Mouse (Mus musculus) embryo, embryonic 9.5 days (tissue): ENCODE measurements around the gene Retsat.

Experiments
- DNase-seq: peaks from one replicate; pipeline ENCODE4 v3.0.0-alpha.2; 2017; ENCODE audit errors: extremely low spot score

Gene Retsat

GRCm38 (mm10) chr6:72597956-72598753 is at the start of gene Retsat, which contains the start of gene Elmod3:
TSS of gene Retsat (plus strand) at chr6:72598475.
TSS of gene Elmod3 (minus strand) at chr6:72598413.
- DNase-seq, result peak; percentile 92

GRCm38 (mm10) chr6:72549041-72549580 is 49.2 kb upstream of the Retsat start:
- no peak for DNase-seq

GRCm38 (mm10) chr6:72550025-72550424 is 48.2 kb upstream of the Retsat start:
- no peak for DNase-seq

- no peak for DNase-seq
Observed at GRCm38 (mm10) chr6:72550503-72551100, 47.7 kb upstream of the Retsat start.

- DNase-seq, result peak; percentile 77
Observed at GRCm38 (mm10) chr6:72552171-72553078, 45.9 kb upstream of the Retsat start.

GRCm38 (mm10) chr6:72553079-72553412 is 45.2 kb upstream of the Retsat start:
- no peak for DNase-seq

- no peak for DNase-seq
Observed at GRCm38 (mm10) chr6:72560801-72561200, 37.5 kb upstream of the Retsat start.

GRCm38 (mm10) chr6:72562486-72562885 is 35.8 kb upstream of the Retsat start:
- no peak for DNase-seq

GRCm38 (mm10) chr6:72562894-72563293 is 35.4 kb upstream of the Retsat start:
- DNase-seq, result no peak

- DNase-seq, result no peak
Observed at GRCm38 (mm10) chr6:72565506-72565905, 32.8 kb upstream of the Retsat start.

GRCm38 (mm10) chr6:72566044-72566443 is 32.2 kb upstream of the Retsat start:
- peak; percentile 87 for DNase-seq

GRCm38 (mm10) chr6:72567508-72567907 is 30.8 kb upstream of the Retsat start:
- no peak for DNase-seq

- no peak for DNase-seq
Observed at GRCm38 (mm10) chr6:72568736-72569135, 29.5 kb upstream of the Retsat start.

GRCm38 (mm10) chr6:72570644-72571397 is 27.5 kb upstream of the Retsat start:
- no peak for DNase-seq

GRCm38 (mm10) chr6:72571826-72572225 is 26.4 kb upstream of the Retsat start:
- DNase-seq, result no peak

- DNase-seq, result no peak
Observed at GRCm38 (mm10) chr6:72576041-72576440, 22.2 kb upstream of the Retsat start.

- DNase-seq, result no peak
Observed at GRCm38 (mm10) chr6:72581625-72582382, 16.5 kb upstream of the Retsat start.

- no peak for DNase-seq
Observed at GRCm38 (mm10) chr6:72583211-72583839, 14.9 kb upstream of the Retsat start.

GRCm38 (mm10) chr6:72584154-72584553 is 14.1 kb upstream of the Retsat start:
- DNase-seq, result no peak

GRCm38 (mm10) chr6:72586701-72587100 is 11.6 kb upstream of the Retsat start:
- DNase-seq, result no peak
